Mouse (Mus musculus) liver, postnatal 0 days (tissue): Measurements from ENCODE around the gene Fam185a. TPM values are rescaled to one million over a fixed set of nuclear protein-coding genes. Genes with fewer than 3 reads are reported as not detected.
A peak's percentile ranks its signal among the peaks of the same experiment; 100 is the strongest.

ENCODE experiments used
- ATAC-seq: fragments of 200-750 bp; cut with Nextera tagmentation; 2 replicates; pipeline ENCODE4 v1.8.0; 2017; ENCODE audit warnings: mild to moderate bottlenecking, moderate library complexity
- DNase-seq: peaks from one replicate; pipeline ENCODE4 v3.0.0-alpha.2; 2016
- H3K27ac ChIP-seq: fragments of 300-500 bp; sonication (generic); 2 replicates; pipeline ENCODE4 v1.5.1; 2014; ENCODE audit warnings: antibody characterized with exemption, moderate library complexity, mild to moderate bottlenecking, low read depth
- H3K27me3 ChIP-seq: fragments of 300-500 bp; sonication (generic); 2 replicates; pipeline ENCODE4 v1.6.1; 2014; ENCODE audit warnings: low read length, control low read depth, mixed read lengths; ENCODE audit not compliant: insufficient read depth
- H3K36me3 ChIP-seq: fragments of 300-500 bp; sonication (generic); replicated peaks from 2 replicates; pipeline ENCODE4 v1.6.1; 2014; ENCODE audit warnings: mild to moderate bottlenecking, control low read depth, low read length, moderate library complexity, mixed read lengths; ENCODE audit not compliant: insufficient read depth
- H3K4me1 ChIP-seq: fragments of 300-500 bp; sonication (generic); 2 replicates; pipeline ENCODE4 v1.6.1; 2014; ENCODE audit warnings: antibody characterized with exemption, mild to moderate bottlenecking, control low read depth; ENCODE audit not compliant: insufficient read depth
- H3K4me2 ChIP-seq: fragments of 300-500 bp; sonication (generic); 2 replicates; pipeline ENCODE4 v1.6.1; 2014; ENCODE audit warnings: low read depth, mild to moderate bottlenecking, low read length, moderate library complexity, mixed read lengths
- H3K4me3 ChIP-seq: fragments of 300-500 bp; sonication (generic); 2 replicates; pipeline ENCODE4 v1.5.1; 2014; ENCODE audit warnings: low read depth, low read length
- H3K9ac ChIP-seq: fragments of 300-500 bp; sonication (generic); replicated peaks from 2 replicates; pipeline ENCODE4 v1.6.1; 2014; ENCODE audit warnings: mild to moderate bottlenecking, moderate library complexity
- H3K9me3 ChIP-seq: fragments of 300-500 bp; sonication (generic); 2 replicates; pipeline ENCODE4 v1.6.1; 2016; ENCODE audit warnings: mild to moderate bottlenecking, control low read depth, low read length, mixed read lengths
- CTCF ChIP-seq: sonication (generic); IDR thresholded peaks from 2 replicates; pipeline ENCODE4 v1.5.1; 2016; ENCODE audit warnings: antibody characterized with exemption, low read depth
- EP300 ChIP-seq: IDR thresholded peaks from 2 replicates; pipeline ENCODE4 v1.6.1; 2016; ENCODE audit warnings: antibody characterized with exemption, low read depth, mild to moderate bottlenecking
- WGBS: fragments of 180-500 bp; shearing (Covaris S2); extraction: QIAGEN DNeasy Blood & Tissue Kit; methylation state at CpG from one replicate; pipeline ENCODE4 v1.1.7; 2014; ENCODE audit not compliant: insufficient replicate concordance; 5-methylcytosine and 5-hydroxymethylcytosine counted together
- polyA plus RNA-seq: library from polyadenylated mRNA; unstranded; fragments of >200 nt; fragmentation: Nextera tagmentation; extraction: Ambion mirVana; gene quantifications from 2 replicates; pipeline ENCODE4 v1.2.1, GENCODE M21; 2015

Gene Fam185a
- polyA plus RNA-seq, 1 experiment from 2014 or later: 2.7 TPM

- H3K9ac ChIP-seq: no peak overlapping the region
- no peak for DNase-seq
- H3K36me3 ChIP-seq: no peaks in the 10 kb centered on the region
- no peaks in the 10 kb centered on the region for H3K27me3 ChIP-seq
- H3K4me2 ChIP-seq: no peak overlapping the region
- no peaks in the 10 kb centered on the region for H3K9me3 ChIP-seq
- WGBS: 59% methylated on average over 1 of the region's 1 CpGs
- H3K27ac ChIP-seq: no peak overlapping the region
- no peak overlapping the region for H3K4me3 ChIP-seq
- peaks cover 10% of the 10 kb centered on the region for H3K4me1 ChIP-seq
- no peak for TF ChIP-seq EP300
- no peak for TF ChIP-seq CTCF
- ATAC-seq: no peak
Measured at GRCm38 (mm10) chr5:21414116-21414820, 10.5 kb upstream of the Fam185a start.

- H3K4me1 ChIP-seq: peaks cover 6% of the 10 kb centered on the region
- H3K36me3 ChIP-seq: no peaks in the 10 kb centered on the region
- H3K27ac ChIP-seq: no peak overlapping the region
- no peak overlapping the region for H3K4me3 ChIP-seq
- DNase-seq (no peak), ATAC-seq (no peak)
- H3K9ac ChIP-seq: no peak overlapping the region
- WGBS: 54% methylated on average over 4 of the region's 4 CpGs
- no peaks in the 10 kb centered on the region for H3K27me3 ChIP-seq
- H3K4me2 ChIP-seq: no peak overlapping the region
- H3K9me3 ChIP-seq: no peaks in the 10 kb centered on the region
- TF ChIP-seq EP300: no peak
- TF ChIP-seq CTCF: no peak
Measured at GRCm38 (mm10) chr5:21418613-21419012, 6.1 kb upstream of the Fam185a start.

- no peak overlapping the region for H3K4me2 ChIP-seq
- DNase-seq: no peak
- no peak for ATAC-seq
- peaks cover 9% of the 10 kb centered on the region for H3K4me1 ChIP-seq
- H3K36me3 ChIP-seq: no peaks in the 10 kb centered on the region
- no peak overlapping the region for H3K27ac ChIP-seq
- no peaks in the 10 kb centered on the region for H3K27me3 ChIP-seq
- no peak overlapping the region for H3K9ac ChIP-seq
- H3K9me3 ChIP-seq: no peaks in the 10 kb centered on the region
- TF ChIP-seq CTCF: peak; percentile 63
- no peak for TF ChIP-seq EP300
- 13% methylated on average over 1 of the region's 1 CpGs for WGBS
- H3K4me3 ChIP-seq: no peak overlapping the region
Measured at GRCm38 (mm10) chr5:21420609-21421008, 4.1 kb upstream of the Fam185a start.

- Histone ChIP-seq H3K4me3 (no peak overlapping the region), H3K4me1 (peaks cover 23% of the 10 kb centered on the region)
- WGBS: 93% methylated on average over 6 of the region's 6 CpGs
Measured at GRCm38 (mm10) chr5:21426666-21427065, 1.9 kb downstream of the Fam185a start.

GRCm38 (mm10) chr5:21434148-21434929 lies 9.6 kb downstream of the Fam185a start:
- ATAC-seq (no peak), DNase-seq (no peak)
- Histone ChIP-seq H3K36me3 (peaks cover 3% of the 10 kb centered on the region; the same call in 1 of the 2 replicates), H3K9ac (no peak overlapping the region), H3K4me1 (no peaks in the 10 kb centered on the region), H3K9me3 (no peaks in the 10 kb centered on the region), H3K27ac (no peak overlapping the region), H3K4me3 (no peak overlapping the region), H3K4me2 (no peak overlapping the region), H3K27me3 (no peaks in the 10 kb centered on the region)
- WGBS: 81% methylated on average over 11 of the region's 11 CpGs
- TF ChIP-seq CTCF (peak; percentile 51), EP300 (no peak)

More at GRCm38 (mm10) chr5:21426666-21427065, 1.9 kb downstream of the Fam185a start:
- no peak for TF ChIP-seq EP300
- no peak for TF ChIP-seq CTCF
- DNase-seq (no peak), ATAC-seq (no peak)
- no peak overlapping the region for H3K27ac ChIP-seq
- no peaks in the 10 kb centered on the region for H3K9me3 ChIP-seq
- no peaks in the 10 kb centered on the region for H3K27me3 ChIP-seq
- peak overlapping the region; percentile 98 for H3K4me2 ChIP-seq
- H3K36me3 ChIP-seq: no peaks in the 10 kb centered on the region
- H3K9ac ChIP-seq: no peak overlapping the region

DNA sequence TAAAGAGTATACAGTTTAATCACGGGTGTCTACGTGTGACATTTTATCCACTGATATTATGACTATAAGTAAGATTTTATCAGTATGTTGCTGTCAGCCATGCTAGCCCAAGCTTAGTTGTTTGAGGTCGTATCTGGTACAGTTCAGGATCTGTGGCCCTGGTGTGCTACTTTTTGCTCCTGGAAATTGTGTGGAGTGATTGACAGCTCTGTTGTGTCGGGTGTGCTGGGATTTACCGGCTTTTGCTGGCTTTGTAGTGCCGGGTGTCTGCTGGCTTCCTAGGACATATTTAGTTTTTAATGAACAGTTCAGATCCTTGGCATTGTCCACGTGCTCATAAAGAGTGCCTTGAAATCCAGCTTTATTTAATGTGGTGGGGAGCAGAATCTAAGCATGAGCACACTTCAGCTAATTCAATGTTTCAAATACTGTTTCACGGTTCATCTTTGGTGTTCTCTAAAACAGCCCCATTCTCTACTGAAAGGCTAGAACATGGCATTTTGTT lies 11.8 kb downstream of the Fam185a start:
- no peak overlapping the region for H3K4me2 ChIP-seq
- H3K4me1 ChIP-seq: no peaks in the 10 kb centered on the region
- H3K36me3 ChIP-seq: peaks cover 3% of the 10 kb centered on the region; the same call in 1 of the 2 replicates
- 80% methylated on average over 8 of the region's 8 CpGs for WGBS
- no peak overlapping the region for H3K27ac ChIP-seq
- no peak overlapping the region for H3K4me3 ChIP-seq
- no peaks in the 10 kb centered on the region for H3K27me3 ChIP-seq
- ATAC-seq: no peak
- no peak for DNase-seq
- H3K9me3 ChIP-seq: no peaks in the 10 kb centered on the region
- no peak overlapping the region for H3K9ac ChIP-seq
- TF ChIP-seq EP300 (no peak), CTCF (no peak)
